Mouse (Mus musculus) liver, adult (tissue): Measurements from ENCODE around the gene Rdh9.

ENCODE experiments used
- GATA4 ChIP-seq: IDR thresholded peaks from 2 replicates; pipeline ENCODE4 v1.6.1; 2014; ENCODE audit warnings: mild to moderate bottlenecking, low read length; ENCODE audit not compliant: insufficient replicate concordance

Rdh9 gene

DNA sequence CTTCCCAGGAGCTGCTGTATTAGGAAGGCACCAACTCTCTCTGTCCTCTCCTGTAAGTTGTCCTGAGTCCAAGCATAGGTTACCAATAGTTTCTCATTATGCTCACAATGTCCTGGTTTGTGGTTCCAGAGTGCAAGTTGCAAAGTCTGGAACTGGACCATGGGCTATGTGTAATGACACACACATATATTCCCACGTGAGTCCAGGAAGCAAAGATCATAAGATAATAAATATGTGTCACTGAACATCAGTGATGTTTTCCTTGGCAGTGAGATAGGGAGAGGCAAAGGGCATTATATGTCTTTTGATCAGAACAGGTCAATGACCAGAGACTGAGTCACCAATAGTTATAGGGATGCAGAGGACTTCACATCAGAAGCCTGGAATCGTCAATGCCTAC lies at the start of gene Rdh9:
TSS of gene Rdh9 (plus strand) at position 376 of the 400 bp plus-strand sequence.
- TF ChIP-seq GATA4 = peak; percentile 79; the same call in 1 of the 2 replicates

DNA sequence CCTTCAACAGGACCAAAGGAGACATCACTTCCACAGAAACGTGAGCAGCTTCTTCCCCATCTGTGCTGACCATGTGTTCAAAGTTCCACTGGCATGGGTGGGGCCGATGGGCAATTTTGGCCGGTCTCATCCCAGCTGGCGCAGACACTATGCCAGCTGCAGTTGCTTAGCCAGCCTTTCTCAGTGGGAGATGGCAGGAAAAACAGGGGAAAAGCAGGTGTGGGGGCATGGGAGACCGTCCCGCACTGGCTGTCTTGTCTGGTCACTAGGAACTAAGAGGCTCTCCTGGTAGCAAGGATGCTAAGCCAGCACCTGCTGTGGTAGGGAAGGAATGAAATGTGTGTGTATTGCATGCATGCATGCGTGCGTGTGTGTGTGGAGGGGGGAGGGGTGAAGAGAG lies 47.7 kb upstream of the Rdh9 start:
- no peak for TF ChIP-seq GATA4

DNA sequence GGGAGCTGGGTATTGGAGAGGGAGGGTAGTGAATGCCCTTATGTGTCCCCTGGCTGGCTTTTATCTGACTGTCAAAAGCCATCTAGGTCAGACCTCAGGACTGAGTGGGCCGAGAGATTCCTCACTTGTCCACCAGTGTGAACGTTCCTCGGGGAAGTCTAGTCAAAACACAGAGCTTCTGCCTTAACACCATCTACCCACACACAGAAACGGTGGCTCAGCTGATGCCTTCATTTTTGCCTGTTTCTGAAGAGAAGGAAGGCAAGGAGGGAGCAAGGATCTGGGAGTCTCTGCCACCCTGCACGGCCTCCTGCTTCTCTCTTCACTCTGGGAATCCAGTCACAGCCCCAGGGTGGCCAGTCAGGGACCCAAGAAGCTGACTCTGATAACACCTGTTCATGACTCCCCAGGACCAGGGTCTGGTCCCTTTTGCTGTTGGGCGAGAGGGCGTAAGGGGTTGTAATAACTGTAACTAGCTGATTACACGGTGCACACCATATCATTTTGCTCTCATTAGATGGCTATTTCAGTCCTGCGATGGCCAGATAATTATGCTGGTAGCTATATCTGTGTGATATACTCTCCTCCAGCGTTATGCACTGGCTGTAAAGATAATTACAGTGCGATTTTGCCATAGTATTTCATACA lies 45.8 kb upstream of the Rdh9 start:
- no peak for TF ChIP-seq GATA4

DNA sequence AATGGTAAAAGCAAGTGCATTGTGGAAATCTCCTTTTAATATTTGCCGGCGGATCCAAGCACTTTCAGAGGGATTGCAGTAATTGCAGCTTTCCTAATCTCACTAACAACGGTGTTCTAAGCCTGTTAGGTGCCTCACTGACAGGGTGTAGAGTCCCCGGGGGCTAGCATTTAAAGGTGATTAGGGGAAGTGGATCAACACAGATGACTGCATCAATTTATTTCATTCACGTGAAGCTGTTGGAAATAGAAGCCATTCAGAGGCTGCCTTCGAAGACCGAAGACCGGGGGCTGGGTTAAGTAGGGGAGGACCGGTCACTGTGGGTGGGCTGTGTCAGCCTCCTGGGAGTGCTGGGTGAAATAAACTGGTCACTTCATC lies 45.3 kb upstream of the Rdh9 start:
- no peak for TF ChIP-seq GATA4

DNA sequence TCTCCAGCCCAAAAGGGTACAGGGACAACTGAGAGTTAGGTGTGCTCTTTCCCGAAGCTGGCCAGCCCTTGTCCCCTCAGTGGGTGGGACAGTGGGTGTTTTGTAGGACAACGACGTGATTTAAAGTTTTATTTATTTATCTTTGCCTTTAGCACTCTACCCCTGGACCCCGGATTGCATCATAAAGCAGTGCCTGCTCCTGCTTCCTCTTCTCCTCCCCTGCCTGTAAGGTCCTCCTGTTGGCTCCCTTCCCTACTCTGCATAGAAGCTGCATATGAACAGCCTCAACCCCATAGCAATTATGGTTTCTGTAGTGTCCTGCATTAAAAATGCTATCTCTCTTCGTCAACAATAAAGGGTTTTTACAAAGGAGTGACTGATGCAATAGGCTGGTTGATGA lies 44.8 kb upstream of the Rdh9 start:
- no peak for TF ChIP-seq GATA4

DNA sequence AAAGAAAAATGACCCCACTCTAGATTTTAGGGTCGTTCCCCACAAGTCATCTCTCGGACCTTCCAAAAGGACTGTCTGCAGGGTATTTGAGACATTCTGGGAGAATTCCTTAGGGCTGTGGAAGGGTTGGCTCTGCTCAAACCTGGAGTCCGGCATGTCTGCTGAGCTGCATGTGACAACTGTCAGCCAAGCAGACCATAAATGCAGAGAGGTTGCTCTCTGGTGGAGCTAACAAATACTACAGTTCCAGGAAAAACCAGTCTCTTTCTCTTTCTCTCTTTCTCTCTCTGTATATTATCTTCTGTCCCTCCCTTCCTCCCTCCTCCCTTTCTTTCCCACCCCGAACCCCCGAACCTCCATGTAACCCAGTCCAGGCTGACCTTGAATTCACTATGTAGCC lies 41.8 kb upstream of the Rdh9 start:
- TF ChIP-seq GATA4 = no peak

DNA sequence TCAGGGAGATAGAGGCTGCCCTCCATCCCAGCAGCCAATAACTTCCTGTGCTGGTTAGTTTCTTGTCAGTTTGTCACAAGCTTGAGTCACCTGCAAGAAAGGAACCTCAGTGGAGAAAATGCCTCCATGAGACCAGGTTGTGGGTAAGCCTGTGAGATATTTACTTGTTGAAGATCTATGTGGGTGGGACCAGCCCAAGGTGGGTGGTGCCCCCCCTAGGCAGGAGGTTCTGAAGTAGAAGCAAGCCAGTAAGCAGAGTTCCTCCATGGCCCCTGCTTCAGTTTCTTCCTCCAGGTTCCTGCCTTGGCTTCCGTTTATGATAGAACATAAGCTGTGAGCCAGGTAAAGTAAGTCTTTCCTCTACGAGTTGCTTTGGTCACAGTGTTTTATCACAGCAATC lies 39.9 kb upstream of the Rdh9 start:
- TF ChIP-seq GATA4 = no peak

DNA sequence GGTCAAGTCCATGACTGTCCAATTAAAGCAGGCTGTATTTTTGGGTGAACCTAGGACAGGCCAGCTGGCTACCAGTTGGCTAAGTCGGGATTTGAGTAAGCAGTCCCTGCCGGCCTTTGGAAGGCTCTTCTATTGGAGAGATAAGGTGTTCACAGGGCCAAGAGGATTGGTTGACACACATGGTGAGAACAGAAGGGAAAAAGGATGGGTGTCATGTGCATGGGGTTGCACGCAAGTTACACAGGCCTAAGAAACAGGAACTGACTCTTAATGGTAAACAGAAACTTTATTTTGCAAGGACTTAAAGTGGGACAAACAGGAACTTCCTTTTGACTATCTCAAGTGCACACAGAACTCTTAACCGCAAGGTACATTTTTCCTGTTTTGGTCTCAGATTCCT lies 39.3 kb upstream of the Rdh9 start:
- peak; percentile 83; the same call in 1 of the 2 replicates for TF ChIP-seq GATA4

DNA sequence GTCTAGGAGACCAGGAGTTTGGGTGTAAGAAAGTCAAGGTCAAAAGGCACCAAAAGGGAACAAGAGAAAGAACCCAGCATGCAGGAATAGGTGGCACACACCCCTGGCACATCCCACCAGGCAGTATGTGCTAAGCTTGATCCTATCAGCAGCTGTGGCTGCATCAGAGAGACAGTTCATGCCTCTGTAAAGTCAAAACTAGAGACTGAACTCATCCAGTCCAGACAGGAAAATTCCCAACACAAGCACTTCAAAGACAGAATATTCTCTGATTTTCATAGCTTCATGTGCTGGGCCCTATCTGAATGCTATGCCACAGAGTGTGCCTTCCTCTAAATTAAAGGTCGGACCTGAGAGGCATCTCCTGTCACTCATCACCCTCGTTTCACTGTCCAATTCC lies 38.6 kb upstream of the Rdh9 start:
- TF ChIP-seq GATA4 = no peak

DNA sequence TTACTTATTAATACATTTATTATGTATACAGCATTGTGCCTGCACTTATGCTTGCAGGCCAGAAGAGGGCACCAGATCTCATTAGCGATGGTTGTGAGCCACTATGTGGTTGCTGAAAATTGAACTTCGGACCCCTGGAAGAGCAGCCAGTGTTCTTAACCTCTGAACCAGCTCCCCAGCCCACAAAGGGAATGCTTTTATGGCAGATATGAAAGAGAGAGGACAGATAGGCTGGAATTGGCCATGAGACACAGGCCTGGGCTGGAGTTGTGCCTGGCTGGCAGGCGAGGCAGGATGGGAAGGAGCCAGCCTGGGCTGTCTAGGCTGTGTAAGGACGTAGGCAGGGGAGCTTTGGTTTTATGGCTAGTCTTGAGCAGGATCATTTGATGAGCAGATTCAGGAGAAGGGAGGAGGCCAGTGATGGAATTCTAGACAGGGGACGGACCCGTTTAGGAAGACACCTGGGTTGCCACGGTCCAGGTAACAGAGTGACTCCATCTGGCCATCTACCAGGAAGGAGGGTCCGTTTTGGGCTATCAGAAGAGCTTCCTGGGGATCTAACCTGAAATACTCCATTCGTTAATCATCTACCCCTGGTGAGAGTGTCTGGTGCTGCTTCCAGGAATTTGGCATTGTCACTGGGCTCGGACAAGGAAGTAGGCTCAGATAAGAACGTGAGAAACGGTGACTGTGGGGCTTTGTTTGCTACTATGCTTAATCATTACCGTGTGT lies 37.9 kb upstream of the Rdh9 start:
- peak; percentile 78 for TF ChIP-seq GATA4

DNA sequence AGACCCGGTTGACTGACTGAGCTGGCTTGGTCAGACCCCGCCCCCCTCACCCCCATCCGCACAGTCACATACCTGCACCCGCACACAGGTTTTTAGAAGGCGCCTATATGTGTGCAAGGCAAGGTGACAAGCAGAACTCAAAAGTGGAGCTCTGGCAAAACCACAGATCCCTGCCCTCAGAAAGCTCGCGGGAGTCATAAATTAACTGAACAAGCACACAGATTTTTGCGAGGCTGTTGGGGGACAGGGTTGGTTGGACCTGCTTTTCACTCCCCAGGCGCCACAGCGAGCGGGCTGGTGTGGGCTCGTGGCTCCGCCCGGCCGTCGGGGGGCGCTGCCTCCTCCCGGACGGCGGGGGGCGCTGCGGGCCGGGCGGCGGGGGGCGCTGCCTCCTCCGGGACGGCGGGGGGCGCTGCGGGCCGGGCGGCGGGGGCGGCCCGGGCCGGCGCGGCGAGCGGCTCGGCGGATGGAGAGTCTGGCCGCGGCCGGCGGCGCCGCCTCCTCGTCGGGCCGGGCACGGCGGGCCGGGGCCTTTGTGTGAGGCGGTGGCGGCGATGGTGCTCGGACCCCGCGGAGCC lies 37.0 kb upstream of the Rdh9 start, which contains the start of gene Zbtb39:
TSS of gene Zbtb39 (plus strand) at position 456 of the 578 bp plus-strand sequence.
- TF ChIP-seq GATA4 = no peak

DNA sequence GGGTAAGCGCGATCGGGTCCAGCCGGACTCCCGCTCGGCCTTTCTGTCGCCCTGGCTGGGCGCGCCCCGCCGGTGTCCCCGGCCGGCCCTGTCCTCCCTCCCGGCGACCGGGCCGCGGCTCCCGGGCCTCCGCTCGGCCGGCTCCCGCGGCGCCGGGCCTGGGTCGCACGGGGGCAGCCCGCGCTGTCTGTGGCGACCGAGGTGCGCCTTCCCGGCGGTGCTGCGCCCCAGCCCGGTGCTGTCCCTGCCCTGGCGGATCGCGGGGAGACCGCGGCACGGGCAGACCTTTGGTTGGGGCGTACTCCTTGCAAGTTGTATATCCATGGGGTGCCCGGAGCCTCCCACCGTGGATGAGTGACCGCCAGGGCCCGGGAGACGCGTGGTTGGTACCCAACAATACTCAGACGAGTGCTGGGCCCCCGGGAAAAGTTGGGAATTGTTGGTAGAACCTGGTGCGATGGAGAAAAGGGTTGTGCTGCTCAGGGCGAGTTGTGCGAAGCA lies 36.5 kb upstream of the Rdh9 start:
- TF ChIP-seq GATA4 = no peak

DNA sequence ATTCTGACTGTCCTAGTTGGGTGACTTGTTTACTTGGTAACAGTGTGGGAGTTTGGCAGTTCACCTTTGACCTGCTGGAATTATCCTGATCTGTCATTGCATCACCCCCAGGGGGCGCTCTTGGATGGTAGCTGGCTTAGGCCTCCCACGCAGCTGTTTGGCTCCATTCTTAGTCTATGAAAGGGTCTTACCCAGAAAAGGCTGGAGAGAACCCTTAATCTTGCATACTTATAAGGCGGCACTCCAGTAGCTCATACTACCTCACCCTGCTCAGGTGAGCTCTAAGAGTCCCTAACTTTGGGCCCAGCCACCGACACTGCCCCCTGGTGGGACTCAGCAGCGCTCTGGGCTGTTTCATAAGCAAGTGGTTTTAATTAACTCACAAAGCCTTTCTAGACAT lies 31.5 kb upstream of the Rdh9 start:
- TF ChIP-seq GATA4 = no peak

DNA sequence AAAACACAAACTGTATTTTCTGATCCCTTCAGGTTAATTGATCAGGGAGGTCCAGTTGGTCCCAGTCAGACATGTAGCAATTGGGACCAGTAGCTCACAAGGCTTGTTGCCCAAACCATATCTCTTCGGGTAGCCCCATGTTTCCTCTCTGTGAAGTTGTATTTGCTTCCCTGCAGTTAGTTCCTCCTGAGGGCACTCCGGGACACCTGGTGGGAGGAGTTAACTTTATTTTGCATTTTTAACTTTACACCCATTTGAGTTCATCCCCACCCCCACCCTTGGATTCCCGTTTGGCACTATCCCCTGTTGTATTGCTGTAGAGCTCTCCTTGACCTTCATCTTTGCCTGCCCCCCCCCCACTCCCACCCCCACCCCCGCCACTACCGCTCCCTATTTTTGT lies 30.3 kb upstream of the Rdh9 start:
- peak; percentile 45; the same call in 1 of the 2 replicates for TF ChIP-seq GATA4

DNA sequence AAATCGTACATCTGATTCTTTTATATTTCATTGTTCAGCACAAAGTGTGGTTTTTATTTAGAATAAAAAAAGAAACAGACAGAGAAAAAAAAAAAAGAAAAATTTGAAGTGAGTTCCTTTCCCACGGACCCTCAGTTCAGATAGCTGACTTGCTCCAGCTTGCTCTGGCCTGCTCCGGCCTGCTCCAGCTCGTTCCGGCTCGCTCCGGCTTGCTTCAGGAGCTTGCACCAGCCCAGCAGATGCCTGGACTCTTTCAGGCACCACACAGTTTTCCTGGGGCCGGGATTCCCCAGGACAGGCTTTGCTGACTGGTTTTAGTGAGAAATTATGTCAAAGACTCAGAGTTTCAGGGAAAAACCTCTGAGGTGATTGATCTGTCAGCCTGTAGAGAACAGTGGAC lies 28.9 kb upstream of the Rdh9 start:
- no peak for TF ChIP-seq GATA4
